Mouse (Mus musculus): ENCODE data around the gene Ankfy1. TPM values are rescaled to one million over a fixed set of nuclear protein-coding genes. Genes with fewer than 3 reads are reported as not detected.
"Not testable (repeated sequence)": the region's sequence is repeated elsewhere in the genome, so short reads cannot be mapped to it uniquely, and the experiment has no call there.

Gene Ankfy1
- polyA plus RNA-seq, 1 experiment from 2014 or later = 12.5 TPM

- DNase-seq (ENCODE audit: low spot score) = peak; percentile 38
These were observed 28.4 kb downstream of the Ankfy1 start for GRCm38 (mm10) chr11:72718161-72718560.

GRCm38 (mm10) chr11:72723165-72723564 is 33.4 kb downstream of the Ankfy1 start:
- DNase-seq (ENCODE audit: low spot score) = no peak

GRCm38 (mm10) chr11:72723871-72724270 is 34.1 kb downstream of the Ankfy1 start:
- DNase-seq (ENCODE audit: low spot score) = no peak

- DNase-seq (ENCODE audit: low spot score) = peak; percentile 24
These were observed 36.2 kb downstream of the Ankfy1 start for GRCm38 (mm10) chr11:72726023-72726422.

- no peak for DNase-seq (ENCODE audit: low spot score)
These were observed 43.9 kb downstream of the Ankfy1 start for GRCm38 (mm10) chr11:72733736-72734135.

GRCm38 (mm10) chr11:72734840-72735518 is 45.2 kb downstream of the Ankfy1 start:
- no peak for DNase-seq (ENCODE audit: low spot score)

GRCm38 (mm10) chr11:72735519-72735860 is 45.7 kb downstream of the Ankfy1 start:
- DNase-seq (ENCODE audit: low spot score) = no peak

GRCm38 (mm10) chr11:72736320-72736719 is 46.5 kb downstream of the Ankfy1 start:
- no peak for DNase-seq (ENCODE audit: low spot score)

- peak; percentile 23 for DNase-seq (ENCODE audit: low spot score)
These were observed 47.7 kb downstream of the Ankfy1 start for GRCm38 (mm10) chr11:72737517-72737916.

GRCm38 (mm10) chr11:72739048-72739447 is 49.2 kb downstream of the Ankfy1 start:
- no peak for DNase-seq (ENCODE audit: low spot score)

GRCm38 (mm10) chr11:72751956-72752355 is 62.1 kb downstream of the Ankfy1 start:
- no peak for DNase-seq (ENCODE audit: low spot score)

- no peak for DNase-seq (ENCODE audit: low spot score)
These were observed 68.5 kb downstream of the Ankfy1 start for GRCm38 (mm10) chr11:72758316-72758715.

- DNase-seq (ENCODE audit: low spot score) = no peak
These were observed 69.8 kb downstream of the Ankfy1 start for GRCm38 (mm10) chr11:72759581-72759980.

- no peak for DNase-seq (ENCODE audit: low spot score)
These were observed 71.0 kb downstream of the Ankfy1 start for GRCm38 (mm10) chr11:72760781-72761180.

- DNase-seq (ENCODE audit: low spot score) = no peak
These were observed 74.5 kb downstream of the Ankfy1 start for GRCm38 (mm10) chr11:72764270-72764669.

GRCm38 (mm10) chr11:72767716-72768115 is 77.9 kb downstream of the Ankfy1 start:
- no peak for DNase-seq (ENCODE audit: low spot score)

GRCm38 (mm10) chr11:72769061-72769460 is 79.3 kb downstream of the Ankfy1 start:
- DNase-seq (ENCODE audit: low spot score) = no peak

- DNase-seq (ENCODE audit: low spot score) = no peak
These were observed 80.5 kb downstream of the Ankfy1 start for GRCm38 (mm10) chr11:72770324-72770723.

GRCm38 (mm10) chr11:72770816-72771215 is 81.0 kb downstream of the Ankfy1 start:
- DNase-seq (ENCODE audit: low spot score) = no peak

GRCm38 (mm10) chr11:72771461-72771860 is 81.7 kb downstream of the Ankfy1 start:
- no peak for DNase-seq (ENCODE audit: low spot score)

- DNase-seq (ENCODE audit: low spot score) = not testable (repeated sequence)
These were observed 82.8 kb downstream of the Ankfy1 start for GRCm38 (mm10) chr11:72772611-72773010.

GRCm38 (mm10) chr11:72778957-72779356 is 89.2 kb downstream of the Ankfy1 start:
- no peak for DNase-seq (ENCODE audit: low spot score)

- DNase-seq (ENCODE audit: low spot score) = no peak
These were observed 92.3 kb downstream of the Ankfy1 start for GRCm38 (mm10) chr11:72782103-72782502.

GRCm38 (mm10) chr11:72782503-72782902 is 92.7 kb downstream of the Ankfy1 start:
- no peak for DNase-seq (ENCODE audit: low spot score)
